Mouse (Mus musculus) liver, embryonic 14.5 days (tissue): Measurements from ENCODE around the gene Usp34.
"Not testable (repeated sequence)": the region's sequence is repeated elsewhere in the genome, so short reads cannot be mapped to it uniquely, and the experiment has no call there.

Source experiments
- CTCF ChIP-seq: IDR thresholded peaks from 2 replicates; pipeline ENCODE4 v1.5.1; 2016; ENCODE audit warnings: antibody characterized with exemption, low read depth, control low read depth
- EP300 ChIP-seq: IDR thresholded peaks from 2 replicates; pipeline ENCODE4 v1.6.1; 2016; ENCODE audit warnings: antibody characterized with exemption, low read depth

DNA sequence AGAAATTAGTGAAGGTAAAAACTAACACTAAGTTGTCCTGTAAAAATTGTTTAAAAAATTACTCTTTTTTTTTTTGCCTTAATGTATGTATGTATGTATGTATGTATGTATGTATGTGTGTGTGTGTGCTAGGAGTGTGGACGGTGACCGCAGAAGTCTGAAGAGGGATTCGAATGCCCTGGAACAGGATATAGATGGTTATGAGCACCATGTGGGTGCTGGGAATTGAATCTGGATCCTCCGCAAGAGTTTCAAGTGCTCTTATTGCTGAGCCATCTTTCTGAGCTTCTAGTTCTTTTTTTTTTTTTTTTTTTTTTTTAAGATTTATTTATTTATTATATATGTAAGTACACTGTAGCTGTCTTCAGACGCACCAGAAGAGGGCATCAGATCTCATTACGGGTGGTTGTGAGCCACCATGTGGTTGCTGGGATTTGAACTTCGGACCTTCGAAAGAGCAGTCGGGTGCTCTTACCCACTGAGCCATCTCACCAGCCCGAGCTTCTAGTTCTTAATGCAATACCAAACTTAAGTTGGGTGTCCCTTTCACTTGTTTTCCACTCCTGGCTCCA is 1.5 kb upstream of the Usp34 start:
- TF ChIP-seq CTCF: peak; percentile 29
- TF ChIP-seq EP300: not testable (repeated sequence)
